Mouse (Mus musculus): ENCODE results near the gene Gabpb1.

Gene Gabpb1

DNA sequence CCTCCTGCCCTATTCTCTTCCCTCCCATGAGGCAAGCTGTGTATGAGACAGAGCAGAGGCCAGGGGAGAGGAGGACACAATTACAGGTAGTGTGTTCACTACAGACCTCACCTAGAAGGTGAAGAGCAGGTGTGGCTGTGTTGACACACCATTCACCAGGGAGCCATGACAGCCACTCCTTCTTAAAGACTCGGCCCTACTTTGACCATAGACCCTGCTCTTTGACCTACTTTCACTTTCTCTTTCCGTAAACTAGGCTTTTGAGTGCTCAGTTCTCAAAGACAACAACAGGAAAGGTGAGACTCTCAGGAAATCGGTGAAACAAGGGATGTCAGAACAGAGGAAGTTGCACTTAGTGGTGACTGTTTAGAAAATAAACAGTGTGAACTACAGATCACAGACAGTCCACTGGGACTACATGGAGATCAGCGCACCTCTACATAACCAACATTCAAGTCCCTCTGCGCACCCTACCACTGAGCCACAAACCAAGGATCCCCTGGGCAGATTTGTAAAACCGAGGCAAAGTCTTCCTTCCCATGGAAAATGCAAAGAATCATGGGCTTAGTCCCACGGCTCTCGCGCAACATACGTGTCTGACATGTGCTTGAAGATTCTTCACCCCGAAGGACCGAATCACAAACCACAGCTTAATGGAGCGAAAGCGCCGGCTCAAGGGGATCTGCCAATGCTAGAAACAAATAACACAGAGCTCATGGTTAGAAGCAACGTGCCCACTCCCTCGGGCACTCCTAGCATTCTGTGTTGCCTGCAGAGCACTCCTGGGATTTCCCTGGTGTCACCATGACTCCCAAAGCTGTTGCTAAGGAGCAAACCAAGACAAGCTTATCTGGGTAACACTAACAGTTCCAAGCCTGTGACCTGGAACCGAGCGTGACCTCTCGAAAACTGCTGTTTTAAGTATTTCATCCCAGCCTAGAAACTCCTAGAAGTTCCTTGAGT, 78.6 kb downstream of the Gabpb1 start:
- intact Hi-C loops (cut with DNase I), result loop anchor here (2.0 to 10.0 kb wide), 2 partner anchors 185 to 407 kb away; partner anchors contain the start of genes Ap4e1 and Usp50

DNA sequence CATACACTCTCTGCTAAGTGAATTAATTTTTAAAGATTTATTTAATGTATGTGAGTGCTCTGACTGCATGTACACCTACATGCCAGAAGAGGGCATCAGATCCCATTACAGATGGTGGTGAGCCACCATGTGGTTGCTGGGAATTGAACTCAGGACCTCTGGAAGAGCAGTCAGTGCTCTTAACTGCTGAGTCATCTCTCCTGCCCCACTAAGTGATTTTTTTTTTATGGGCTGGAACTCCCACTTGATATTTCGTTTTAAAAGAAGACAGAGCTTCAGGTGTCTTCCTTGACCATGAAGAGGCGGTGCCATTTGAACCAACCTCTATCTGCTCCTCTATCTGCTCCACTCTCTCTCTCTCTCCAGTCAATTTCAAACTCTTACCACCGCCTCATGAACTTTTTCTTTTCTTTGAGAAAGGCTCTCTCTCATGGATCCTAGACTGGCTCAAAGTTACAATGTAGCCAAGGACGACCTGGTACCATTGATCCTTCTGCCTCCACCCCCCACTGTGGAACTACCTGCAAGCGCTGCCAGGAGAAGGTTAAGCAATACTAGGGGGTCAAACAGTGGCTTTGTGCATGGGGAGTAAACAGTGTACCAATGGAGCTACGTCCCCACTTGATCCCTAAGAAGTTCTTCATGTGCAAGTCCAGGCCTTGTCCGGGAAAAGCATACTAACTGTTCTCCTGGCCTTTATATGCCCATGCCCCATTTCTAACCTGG, 79.6 kb downstream of the Gabpb1 start:
- intact Hi-C loops (cut with DNase I), result loop anchor here (10.0 kb wide), 1 partner anchor 408 kb away; the partner anchor contains the start of gene Ap4e1

DNA sequence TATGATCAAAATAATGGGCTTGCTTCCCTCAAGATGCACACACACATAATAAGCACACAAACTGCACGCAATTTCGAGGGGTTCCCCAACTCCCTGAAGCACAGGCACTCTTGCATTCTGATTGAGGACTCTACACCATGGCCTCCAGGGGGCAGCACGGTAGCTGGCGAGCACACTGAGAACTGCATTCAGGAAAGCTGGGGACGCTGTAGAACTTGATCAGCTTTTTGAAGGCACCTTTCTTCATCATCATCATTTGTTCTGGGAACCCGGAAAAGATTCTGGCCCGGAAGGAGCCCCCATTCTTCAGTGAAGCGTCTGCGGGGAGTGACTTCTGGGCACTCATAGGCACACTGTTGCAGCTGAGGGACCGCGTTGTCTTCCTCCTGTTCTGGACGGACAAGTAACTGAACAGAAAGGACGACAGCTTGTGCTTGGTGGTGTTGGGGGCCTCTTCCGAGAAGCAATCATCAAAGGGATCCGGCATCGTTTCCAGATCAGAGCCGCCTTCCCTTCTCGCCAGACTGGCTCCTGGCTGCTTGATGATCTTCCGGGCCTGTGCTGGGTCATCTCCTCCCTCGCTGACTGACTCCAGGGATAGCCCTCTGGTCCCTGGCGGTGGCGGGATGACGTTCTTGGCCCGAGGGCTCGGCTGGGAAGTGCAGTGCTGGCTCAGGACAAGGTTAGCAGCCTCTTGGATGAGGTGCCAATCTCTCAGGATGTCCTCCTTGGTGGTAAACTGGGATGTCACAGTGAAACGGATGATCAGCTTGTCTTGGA, 82.1 kb downstream of the Gabpb1 start:
- intact Hi-C loops (cut with DNase I), result loop anchor here (10.0 kb wide), 1 partner anchor 411 kb away; the partner anchor contains the start of gene Ap4e1

DNA sequence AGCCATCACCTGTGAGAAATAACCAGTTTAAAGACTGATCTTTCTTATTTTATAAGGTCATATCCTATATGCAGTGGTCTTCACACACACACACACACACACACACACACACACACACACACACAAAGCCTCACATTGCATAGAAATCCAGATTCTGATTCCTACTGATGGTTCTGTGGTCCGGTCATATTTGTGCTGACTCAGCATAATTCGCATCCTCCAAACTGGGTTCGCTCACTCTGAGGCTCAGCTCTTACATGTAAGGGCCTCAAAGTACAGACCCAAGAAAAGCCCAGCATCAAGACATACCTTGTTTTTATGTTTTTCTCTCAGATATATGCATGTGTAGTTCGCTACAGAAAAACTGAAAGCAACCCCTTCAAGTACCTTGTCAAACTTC, 84.8 kb downstream of the Gabpb1 start:
- intact Hi-C loops (cut with DNase I), result loop anchor here (10.0 kb wide), 1 partner anchor 413 kb away; the partner anchor contains the start of gene Ap4e1

DNA sequence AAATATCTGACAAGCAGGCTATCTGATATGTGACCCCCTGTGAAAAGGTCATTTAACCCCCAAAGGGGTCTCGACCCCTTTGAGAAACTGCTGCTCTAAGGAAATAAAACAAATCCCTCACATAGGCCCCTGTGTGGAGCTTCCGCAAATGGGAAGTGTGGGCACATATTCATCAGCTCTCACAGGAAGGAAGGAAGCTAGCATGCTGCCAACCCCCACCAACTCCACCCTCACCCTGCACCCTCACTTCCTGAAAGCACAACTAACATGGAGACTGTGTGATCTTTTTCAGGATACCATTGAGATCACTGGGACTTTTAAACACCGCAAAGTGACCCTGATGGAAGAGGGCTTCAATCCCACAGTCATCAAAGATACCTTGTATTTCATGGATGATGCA, 88.7 kb downstream of the Gabpb1 start:
- intact Hi-C loops (cut with DNase I), result no loop called here

DNA sequence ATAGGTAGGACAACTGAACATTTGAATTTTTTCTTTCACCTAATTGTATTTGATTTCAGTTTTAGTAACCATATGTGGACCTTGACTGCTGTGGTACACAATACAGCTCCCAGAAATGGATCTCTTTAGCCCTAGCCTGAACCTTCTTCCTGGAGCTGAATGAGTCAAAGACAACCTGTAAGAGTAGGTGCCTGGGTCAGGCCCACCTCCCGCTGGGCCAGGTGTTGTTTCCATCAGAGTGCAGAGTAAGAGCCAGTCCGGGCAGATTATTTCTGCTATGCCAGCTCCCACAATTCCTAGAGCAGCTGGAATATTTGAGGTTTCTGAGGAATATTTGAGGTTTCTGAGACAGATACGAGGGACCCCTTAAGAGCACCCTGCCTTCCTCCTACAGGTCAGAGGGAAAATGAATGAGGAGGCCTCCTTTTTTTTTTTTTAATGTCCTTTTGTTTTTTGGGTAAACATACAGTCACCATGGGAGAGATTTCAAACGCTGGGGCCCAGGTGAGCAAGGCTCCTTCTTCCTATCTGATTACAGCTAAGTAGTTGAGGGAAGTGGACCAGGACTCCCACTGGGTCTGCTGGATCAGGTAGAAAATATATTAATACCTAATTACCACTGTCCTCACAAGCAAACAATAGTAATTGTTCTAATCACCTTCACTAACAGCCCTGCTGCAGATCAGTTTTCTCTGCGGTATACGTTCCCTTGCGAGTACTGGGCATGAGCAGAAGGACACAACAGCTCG, 91.3 kb downstream of the Gabpb1 start:
- intact Hi-C loops (cut with DNase I), result no loop called here

DNA sequence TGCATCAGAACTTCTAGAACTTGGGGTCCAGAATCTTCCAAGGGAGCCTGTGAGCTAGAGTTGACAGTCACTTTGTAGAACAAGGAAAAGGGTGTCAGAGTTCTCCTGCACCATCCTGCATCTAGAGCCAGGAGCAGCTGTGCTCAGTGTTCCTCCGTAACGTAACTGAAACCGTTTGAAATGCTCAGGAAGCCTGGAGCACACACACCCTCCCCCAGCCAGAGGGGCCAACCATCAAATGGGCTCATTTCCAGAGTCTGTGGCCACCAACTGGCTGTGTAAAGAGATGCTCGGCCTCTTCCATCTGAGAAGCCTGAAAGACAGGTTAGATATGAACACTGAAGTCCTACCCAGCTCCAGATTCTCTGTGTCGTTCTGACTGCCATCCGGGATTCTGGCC, 92.2 kb downstream of the Gabpb1 start:
- intact Hi-C loops (cut with DNase I), result no loop called here

DNA sequence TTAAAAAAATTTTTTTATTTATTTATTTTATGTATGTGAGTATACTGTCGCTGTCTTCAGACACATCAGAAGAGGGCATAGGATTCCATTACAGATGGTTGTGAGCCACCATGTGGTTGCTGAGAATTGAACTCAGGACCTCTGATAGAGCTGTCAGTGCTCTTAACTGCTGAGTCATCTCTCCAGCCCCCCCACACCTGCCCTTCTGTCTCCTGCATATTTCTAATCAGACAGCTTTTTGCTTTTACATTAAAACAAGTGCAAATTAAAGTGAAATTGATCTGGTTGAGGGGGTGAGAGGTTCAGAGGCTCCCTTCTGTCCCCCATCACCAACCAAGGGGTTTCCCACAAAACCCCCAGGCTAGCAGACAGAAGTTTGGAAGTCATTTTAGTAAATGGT, 96.9 kb downstream of the Gabpb1 start:
- intact Hi-C loops (cut with DNase I), result no loop called here
